Mouse (Mus musculus): ENCODE data around the gene Tsr3. TPM values are rescaled to one million over a fixed set of nuclear protein-coding genes. Genes with fewer than 3 reads are reported as not detected.
"Not testable (repeated sequence)": the region's sequence is repeated elsewhere in the genome, so short reads cannot be mapped to it uniquely, and the experiment has no call there.

Tsr3 gene
- polyA plus RNA-seq, 1 experiment = 25.2 TPM

GRCm38 (mm10) chr17:25222951-25223601 lies 16.9 kb upstream of the Tsr3 start:
- TF ChIP-seq EP300 (IDR thresholded peaks at IDR 0.05; ENCODE audit: insufficient read depth, low read depth, low read length) (no peak), CTCF (IDR thresholded peaks at IDR 0.05; ENCODE audit: low read depth, low read length) (no peak), POLR2A (IDR thresholded peaks at IDR 0.05; ENCODE audit: insufficient read depth, low read length) (no peak)
- Histone ChIP-seq H3K9ac (ENCODE audit: low read depth, poor library complexity, severe bottlenecking) (peak overlapping the region; percentile 60), H3K4me1 (ENCODE audit: control insufficient read depth, insufficient read depth, low read length) (peaks cover 2% of the 10 kb centered on the region), H3K4me3 (ENCODE audit: low read depth, low read length) (peak overlapping the region; percentile 77), H3K36me3 (ENCODE audit: control insufficient read depth, insufficient read depth, low read length, poor library complexity, severe bottlenecking) (no peaks in the 10 kb centered on the region), H3K9me3 (replicated peaks; ENCODE audit: control insufficient read depth, insufficient read depth, low read length, poor library complexity, severe bottlenecking) (no peaks in the 10 kb centered on the region), H3K27ac (ENCODE audit: insufficient read depth, low read length) (peak overlapping the region; percentile 45; the same call in 1 of the 2 replicates), H3K27me3 (ENCODE audit: control insufficient read depth, insufficient read depth, low read length, poor library complexity, severe bottlenecking) (no peaks in the 10 kb centered on the region)

DNA sequence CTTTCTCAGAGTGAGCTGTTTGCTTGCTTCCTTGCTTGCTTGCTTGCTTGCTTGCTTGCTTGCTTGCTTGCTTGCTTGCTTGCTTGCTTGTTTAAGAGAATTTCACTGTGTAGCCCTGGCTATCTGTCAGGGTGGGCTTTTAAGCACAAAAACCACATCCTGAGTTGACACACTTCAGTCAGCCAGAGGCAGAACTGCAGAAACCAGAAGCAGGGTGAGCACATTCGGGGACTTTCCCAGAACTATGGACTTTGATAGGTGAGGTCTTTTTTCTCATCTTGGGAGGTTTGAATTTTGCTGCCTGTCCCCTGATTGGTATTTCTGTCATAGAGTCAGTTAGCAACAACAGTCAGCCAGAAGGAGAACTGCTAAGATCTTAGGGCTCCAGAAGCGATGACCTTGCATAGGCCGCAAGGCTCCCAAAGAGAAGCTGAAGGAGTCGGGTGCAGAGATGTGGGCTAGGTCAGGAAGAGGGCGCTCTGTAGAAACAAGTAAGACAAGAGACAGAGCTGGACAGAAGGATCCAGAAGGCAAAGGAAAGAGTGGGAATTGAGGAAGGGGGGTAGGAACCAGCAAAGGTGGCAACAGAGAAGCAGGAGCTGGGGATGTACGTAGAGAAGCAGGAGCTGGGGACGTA lies 15.3 kb upstream of the Tsr3 start:
- H3K4me1 ChIP-seq (ENCODE audit: control insufficient read depth, insufficient read depth, low read length) = peaks cover 2% of the 10 kb centered on the region
- peaks cover 4% of the 10 kb centered on the region; the same call in 1 of the 2 replicates for H3K36me3 ChIP-seq (ENCODE audit: control insufficient read depth, insufficient read depth, low read length, poor library complexity, severe bottlenecking)
- no peak overlapping the region for H3K27ac ChIP-seq (ENCODE audit: insufficient read depth, low read length)
- no peak for TF ChIP-seq EP300 (IDR thresholded peaks at IDR 0.05; ENCODE audit: insufficient read depth, low read depth, low read length)
- TF ChIP-seq CTCF (IDR thresholded peaks at IDR 0.05; ENCODE audit: low read depth, low read length) = no peak
- H3K4me3 ChIP-seq (ENCODE audit: low read depth, low read length) = no peak overlapping the region
- H3K27me3 ChIP-seq (ENCODE audit: control insufficient read depth, insufficient read depth, low read length, poor library complexity, severe bottlenecking) = no peaks in the 10 kb centered on the region
- no peak overlapping the region for H3K9ac ChIP-seq (ENCODE audit: low read depth, poor library complexity, severe bottlenecking)
- H3K9me3 ChIP-seq (replicated peaks; ENCODE audit: control insufficient read depth, insufficient read depth, low read length, poor library complexity, severe bottlenecking) = no peaks in the 10 kb centered on the region

DNA sequence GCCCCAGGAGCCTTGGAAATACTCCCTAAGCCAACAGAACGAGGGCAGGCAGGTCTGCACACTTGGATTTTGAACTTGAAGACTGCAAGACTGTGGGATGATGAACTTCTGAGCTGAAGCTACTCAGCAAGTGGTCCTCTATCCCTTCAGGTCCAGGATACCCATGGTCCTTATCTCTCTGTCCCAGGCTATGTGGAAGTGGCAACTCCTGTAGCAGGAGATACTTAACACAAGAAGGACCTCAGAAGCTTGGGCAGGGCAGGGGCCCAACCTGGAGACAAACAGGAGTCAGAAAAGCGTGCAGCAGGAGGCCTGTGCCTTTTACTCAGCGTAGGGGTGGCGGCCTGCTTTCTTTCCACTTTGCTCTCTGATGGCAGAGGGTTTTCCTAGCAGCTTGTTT lies 14.3 kb upstream of the Tsr3 start:
- no peak overlapping the region for H3K27ac ChIP-seq (ENCODE audit: insufficient read depth, low read length)
- peaks cover 7% of the 10 kb centered on the region; the same call in 1 of the 2 replicates for H3K36me3 ChIP-seq (ENCODE audit: control insufficient read depth, insufficient read depth, low read length, poor library complexity, severe bottlenecking)

GRCm38 (mm10) chr17:25227991-25228390 lies 12.0 kb upstream of the Tsr3 start:
- Histone ChIP-seq H3K4me3 (ENCODE audit: low read depth, low read length) (no peak overlapping the region), H3K4me1 (ENCODE audit: control insufficient read depth, insufficient read depth, low read length) (peaks cover 2% of the 10 kb centered on the region), H3K36me3 (ENCODE audit: control insufficient read depth, insufficient read depth, low read length, poor library complexity, severe bottlenecking) (peaks cover 12% of the 10 kb centered on the region), H3K27me3 (ENCODE audit: control insufficient read depth, insufficient read depth, low read length, poor library complexity, severe bottlenecking) (no peaks in the 10 kb centered on the region), H3K27ac (ENCODE audit: insufficient read depth, low read length) (no peak overlapping the region), H3K9ac (ENCODE audit: low read depth, poor library complexity, severe bottlenecking) (no peak overlapping the region), H3K9me3 (replicated peaks; ENCODE audit: control insufficient read depth, insufficient read depth, low read length, poor library complexity, severe bottlenecking) (no peaks in the 10 kb centered on the region)
- TF ChIP-seq CTCF (IDR thresholded peaks at IDR 0.05; ENCODE audit: low read depth, low read length) = no peak
- no peak for TF ChIP-seq EP300 (IDR thresholded peaks at IDR 0.05; ENCODE audit: insufficient read depth, low read depth, low read length)
- no peak for TF ChIP-seq POLR2A (IDR thresholded peaks at IDR 0.05; ENCODE audit: insufficient read depth, low read length)

More for the DNA sequence above, 14.3 kb upstream of the Tsr3 start:
- Histone ChIP-seq H3K9ac (ENCODE audit: low read depth, poor library complexity, severe bottlenecking) (no peak overlapping the region), H3K27me3 (ENCODE audit: control insufficient read depth, insufficient read depth, low read length, poor library complexity, severe bottlenecking) (no peaks in the 10 kb centered on the region), H3K4me3 (ENCODE audit: low read depth, low read length) (no peak overlapping the region), H3K9me3 (replicated peaks; ENCODE audit: control insufficient read depth, insufficient read depth, low read length, poor library complexity, severe bottlenecking) (no peaks in the 10 kb centered on the region), H3K4me1 (ENCODE audit: control insufficient read depth, insufficient read depth, low read length) (peaks cover 2% of the 10 kb centered on the region)
- TF ChIP-seq POLR2A (IDR thresholded peaks at IDR 0.05; ENCODE audit: insufficient read depth, low read length) (no peak), EP300 (IDR thresholded peaks at IDR 0.05; ENCODE audit: insufficient read depth, low read depth, low read length) (no peak), CTCF (IDR thresholded peaks at IDR 0.05; ENCODE audit: low read depth, low read length) (no peak)

- peaks cover 17% of the 10 kb centered on the region for H3K36me3 ChIP-seq (ENCODE audit: control insufficient read depth, insufficient read depth, low read length, poor library complexity, severe bottlenecking)
- not testable (repeated sequence) for H3K27ac ChIP-seq (ENCODE audit: insufficient read depth, low read length); H3K27me3 ChIP-seq (ENCODE audit: control insufficient read depth, insufficient read depth, low read length, poor library complexity, severe bottlenecking); H3K9ac ChIP-seq (ENCODE audit: low read depth, poor library complexity, severe bottlenecking); H3K4me3 ChIP-seq (ENCODE audit: low read depth, low read length); H3K4me1 ChIP-seq (ENCODE audit: control insufficient read depth, insufficient read depth, low read length); H3K9me3 ChIP-seq (replicated peaks; ENCODE audit: control insufficient read depth, insufficient read depth, low read length, poor library complexity, severe bottlenecking)
Observed at GRCm38 (mm10) chr17:25230014-25230655, 9.8 kb upstream of the Tsr3 start.

DNA sequence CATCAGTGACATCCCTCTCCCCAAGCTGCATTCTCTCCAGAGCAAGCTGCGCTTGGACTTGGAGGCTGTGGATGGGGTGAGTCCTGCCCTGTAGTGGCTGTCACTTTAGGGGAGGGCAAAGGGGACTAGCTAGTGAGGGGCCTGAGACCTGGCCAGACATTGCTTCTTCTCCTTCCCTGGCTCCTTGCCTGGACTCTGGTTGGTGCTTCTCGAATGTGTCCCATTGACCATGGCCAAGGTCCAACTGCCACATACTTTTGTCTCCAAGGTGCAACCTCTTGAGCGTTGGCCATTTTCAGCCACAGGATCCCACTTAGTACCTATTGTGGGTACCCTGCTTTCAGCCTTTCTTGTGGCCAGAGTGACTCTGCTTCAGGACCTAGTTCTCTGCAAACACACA lies 9.3 kb upstream of the Tsr3 start:
- H3K36me3 ChIP-seq (ENCODE audit: control insufficient read depth, insufficient read depth, low read length, poor library complexity, severe bottlenecking) = peaks cover 17% of the 10 kb centered on the region
- no peak overlapping the region for H3K27ac ChIP-seq (ENCODE audit: insufficient read depth, low read length)
- TF ChIP-seq POLR2A (IDR thresholded peaks at IDR 0.05; ENCODE audit: insufficient read depth, low read length) (no peak), CTCF (IDR thresholded peaks at IDR 0.05; ENCODE audit: low read depth, low read length) (no peak), EP300 (IDR thresholded peaks at IDR 0.05; ENCODE audit: insufficient read depth, low read depth, low read length) (no peak)
- H3K4me1 ChIP-seq (ENCODE audit: control insufficient read depth, insufficient read depth, low read length) = no peaks in the 10 kb centered on the region
- H3K9me3 ChIP-seq (replicated peaks; ENCODE audit: control insufficient read depth, insufficient read depth, low read length, poor library complexity, severe bottlenecking) = no peaks in the 10 kb centered on the region
- no peak overlapping the region for H3K4me3 ChIP-seq (ENCODE audit: low read depth, low read length)
- H3K27me3 ChIP-seq (ENCODE audit: control insufficient read depth, insufficient read depth, low read length, poor library complexity, severe bottlenecking) = no peaks in the 10 kb centered on the region
- H3K9ac ChIP-seq (ENCODE audit: low read depth, poor library complexity, severe bottlenecking) = no peak overlapping the region

DNA sequence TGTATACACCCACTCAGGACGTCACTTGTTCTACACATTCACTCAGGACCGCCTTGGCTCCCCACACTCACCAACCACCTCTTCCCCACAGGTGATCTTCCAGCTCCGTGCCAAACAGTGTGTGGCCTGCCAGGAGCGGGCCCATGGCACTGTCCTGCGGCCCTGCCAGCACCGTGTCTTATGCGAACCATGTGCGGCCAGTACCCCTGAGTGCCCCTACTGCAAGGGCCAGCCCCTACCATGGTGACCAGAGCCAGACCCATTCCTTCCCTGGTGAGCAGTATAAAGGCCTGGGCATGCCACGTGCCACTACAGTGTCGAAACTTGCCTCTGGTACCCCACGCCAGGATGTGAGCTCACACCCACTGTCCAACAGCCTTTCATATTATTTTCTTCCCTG lies 8.3 kb upstream of the Tsr3 start:
- H3K27ac ChIP-seq (ENCODE audit: insufficient read depth, low read length); H3K9ac ChIP-seq (ENCODE audit: low read depth, poor library complexity, severe bottlenecking); H3K4me1 ChIP-seq (ENCODE audit: control insufficient read depth, insufficient read depth, low read length); H3K4me3 ChIP-seq (ENCODE audit: low read depth, low read length); H3K27me3 ChIP-seq (ENCODE audit: control insufficient read depth, insufficient read depth, low read length, poor library complexity, severe bottlenecking); H3K9me3 ChIP-seq (replicated peaks; ENCODE audit: control insufficient read depth, insufficient read depth, low read length, poor library complexity, severe bottlenecking): not testable (repeated sequence)
- peaks cover 17% of the 10 kb centered on the region for H3K36me3 ChIP-seq (ENCODE audit: control insufficient read depth, insufficient read depth, low read length, poor library complexity, severe bottlenecking)
